Mouse (Mus musculus) liver, postnatal 0 days (tissue): ENCODE data around the gene Emc9.

Experiments used
- CTCF ChIP-seq: sonication (generic); IDR thresholded peaks from 2 replicates; pipeline ENCODE4 v1.5.1; 2016; ENCODE audit warnings: antibody characterized with exemption, low read depth
- EP300 ChIP-seq: IDR thresholded peaks from 2 replicates; pipeline ENCODE4 v1.6.1; 2016; ENCODE audit warnings: antibody characterized with exemption, low read depth, mild to moderate bottlenecking

GRCm38 (mm10) chr14:55598521-55599390, 13.7 kb upstream of the Emc9 start:
- TF ChIP-seq CTCF (no peak), EP300 (no peak)
